Mouse (Mus musculus) midbrain, embryonic 14.5 days (tissue): Measurements from ENCODE around the gene Igf1r. TPM values are rescaled to one million over a fixed set of nuclear protein-coding genes. Genes with fewer than 3 reads are reported as not detected.

Experiments
- ATAC-seq: fragments of 200-750 bp; cut with Nextera tagmentation; 2 replicates; pipeline ENCODE4 v1.8.0; 2017; ENCODE audit warnings: moderate number of reproducible peaks, moderate library complexity; ENCODE audit not compliant: low FRiP score, low TSS enrichment
- DNase-seq: peaks from one replicate; pipeline ENCODE4 v3.0.0-alpha.2; 2015
- H3K27ac ChIP-seq: fragments of 300-500 bp; sonication (generic); replicated peaks from 2 replicates; pipeline ENCODE4 v1.5.1; 2014; ENCODE audit warnings: mild to moderate bottlenecking, low read depth, low read length, moderate library complexity
- H3K27me3 ChIP-seq: fragments of 300-500 bp; sonication (generic); 2 replicates; pipeline ENCODE4 v1.6.1; 2014; ENCODE audit warnings: low read length, control low read depth, mixed read lengths; ENCODE audit not compliant: control insufficient read depth, insufficient read depth
- H3K36me3 ChIP-seq: fragments of 300-500 bp; sonication (generic); 2 replicates; pipeline ENCODE4 v1.6.1; 2014; ENCODE audit warnings: low read length, control low read depth; ENCODE audit not compliant: control insufficient read depth, insufficient read depth
- H3K4me1 ChIP-seq: fragments of 300-500 bp; sonication (generic); 2 replicates; pipeline ENCODE4 v1.6.1; 2014; ENCODE audit warnings: mild to moderate bottlenecking, antibody characterized with exemption, low read length, control low read depth; ENCODE audit not compliant: control insufficient read depth, insufficient read depth
- H3K4me2 ChIP-seq: fragments of 300-500 bp; sonication (generic); 2 replicates; pipeline ENCODE4 v1.6.1; 2014; ENCODE audit warnings: mild to moderate bottlenecking, low read length, moderate library complexity
- H3K4me3 ChIP-seq: fragments of 300-500 bp; sonication (generic); replicated peaks from 2 replicates; pipeline ENCODE4 v1.5.1; 2014; ENCODE audit warnings: low read depth, low read length
- H3K9ac ChIP-seq: fragments of 300-500 bp; sonication (generic); replicated peaks from 2 replicates; pipeline ENCODE4 v1.6.1; 2014; ENCODE audit warnings: mild to moderate bottlenecking, low read length, moderate library complexity
- H3K9me3 ChIP-seq: fragments of 300-500 bp; sonication (generic); 2 replicates; pipeline ENCODE4 v1.6.1; 2016; ENCODE audit warnings: low read length, control low read depth, mixed read lengths; ENCODE audit not compliant: control insufficient read depth
- WGBS: fragments of 180-500 bp; shearing (Covaris S2); extraction: QIAGEN DNeasy Blood & Tissue Kit; methylation state at CpG from one replicate; pipeline ENCODE4 v1.1.7; 2014; 5-methylcytosine and 5-hydroxymethylcytosine counted together
- polyA plus RNA-seq: library from polyadenylated mRNA; unstranded; fragments of >200 nt; fragmentation: Nextera tagmentation; extraction: Ambion mirVana; gene quantifications from 2 replicates; pipeline ENCODE4 v1.2.1, GENCODE M21; 2014

The Igf1r gene
- polyA plus RNA-seq, 1 experiment from 2014 or later: 25.8 TPM

- H3K4me2 ChIP-seq: no peak overlapping the region
- H3K9ac ChIP-seq: no peak overlapping the region
- DNase-seq (no peak), ATAC-seq (no peak)
- 0 out of 2 replicates have a peak, but pooled peaks cover 4% of the 10 kb centered on the region for H3K4me1 ChIP-seq
- H3K27ac ChIP-seq: no peak overlapping the region
- no peaks in the 10 kb centered on the region for H3K36me3 ChIP-seq
- 94% methylated on average over 3 of the region's 3 CpGs for WGBS
- no peaks in the 10 kb centered on the region for H3K27me3 ChIP-seq
- no peak overlapping the region for H3K4me3 ChIP-seq
- H3K9me3 ChIP-seq: no peaks in the 10 kb centered on the region
These were observed 11.1 kb downstream of the Igf1r start for GRCm38 (mm10) chr7:67963691-67964090.

- DNase-seq (no peak), ATAC-seq (no peak)
- no peak overlapping the region for H3K4me2 ChIP-seq
- H3K36me3 ChIP-seq: no peaks in the 10 kb centered on the region
- WGBS: 88% methylated on average over 12 of the region's 12 CpGs
- no peak overlapping the region for H3K27ac ChIP-seq
- H3K4me3 ChIP-seq: no peak overlapping the region
- peaks cover 22% of the 10 kb centered on the region for H3K4me1 ChIP-seq
- H3K9ac ChIP-seq: no peak overlapping the region
- no peaks in the 10 kb centered on the region for H3K27me3 ChIP-seq
- H3K9me3 ChIP-seq: no peaks in the 10 kb centered on the region
These were observed 15.8 kb downstream of the Igf1r start for GRCm38 (mm10) chr7:67968394-67968793.

GRCm38 (mm10) chr7:67969076-67969475, 16.4 kb downstream of the Igf1r start:
- H3K27me3 ChIP-seq: no peaks in the 10 kb centered on the region
- H3K4me2 ChIP-seq: no peak overlapping the region
- ATAC-seq (no peak), DNase-seq (no peak)
- H3K4me1 ChIP-seq: peaks cover 27% of the 10 kb centered on the region
- H3K9me3 ChIP-seq: no peaks in the 10 kb centered on the region
- H3K27ac ChIP-seq: no peak overlapping the region
- no peak overlapping the region for H3K4me3 ChIP-seq
- no peak overlapping the region for H3K9ac ChIP-seq
- no peaks in the 10 kb centered on the region for H3K36me3 ChIP-seq
- WGBS: 68% methylated on average over 9 of the region's 9 CpGs

- 28% methylated on average over 15 of the region's 15 CpGs for WGBS
- H3K9me3 ChIP-seq: no peaks in the 10 kb centered on the region
- DNase-seq (peak; percentile 35), ATAC-seq (no peak)
- no peaks in the 10 kb centered on the region for H3K36me3 ChIP-seq
- H3K4me2 ChIP-seq: 0 out of 2 replicates have a peak overlapping the region, but pooled peaks have one; percentile 12
- no peak overlapping the region for H3K4me3 ChIP-seq
- H3K4me1 ChIP-seq: peaks cover 35% of the 10 kb centered on the region
- no peak overlapping the region; the same call in 1 of the 2 replicates for H3K9ac ChIP-seq
- 0 out of 2 replicates have a peak overlapping the region, but pooled peaks have one; percentile 10 for H3K27ac ChIP-seq
- H3K27me3 ChIP-seq: no peaks in the 10 kb centered on the region
These were observed 20.8 kb downstream of the Igf1r start for GRCm38 (mm10) chr7:67973180-67974014.

- no peak overlapping the region for H3K4me3 ChIP-seq
- ATAC-seq (no peak), DNase-seq (no peak)
- H3K36me3 ChIP-seq: no peaks in the 10 kb centered on the region
- peaks cover 22% of the 10 kb centered on the region for H3K4me1 ChIP-seq
- H3K27ac ChIP-seq: no peak overlapping the region
- no peak overlapping the region for H3K4me2 ChIP-seq
- WGBS: 76% methylated on average over 3 of the region's 3 CpGs
- no peaks in the 10 kb centered on the region for H3K9me3 ChIP-seq
- H3K9ac ChIP-seq: no peak overlapping the region
- H3K27me3 ChIP-seq: no peaks in the 10 kb centered on the region
These were observed 29.3 kb downstream of the Igf1r start for GRCm38 (mm10) chr7:67981956-67982355.

GRCm38 (mm10) chr7:67982809-67983208, 30.2 kb downstream of the Igf1r start:
- 78% methylated on average over 8 of the region's 8 CpGs for WGBS
- Histone ChIP-seq H3K4me1 (peaks cover 22% of the 10 kb centered on the region), H3K9me3 (no peaks in the 10 kb centered on the region), H3K36me3 (no peaks in the 10 kb centered on the region), H3K4me3 (no peak overlapping the region), H3K4me2 (no peak overlapping the region), H3K27ac (0 out of 2 replicates have a peak overlapping the region, but pooled peaks have one; percentile 8), H3K27me3 (no peaks in the 10 kb centered on the region), H3K9ac (no peak overlapping the region)
- ATAC-seq: no peak
- DNase-seq: no peak

- Histone ChIP-seq H3K9ac (no peak overlapping the region), H3K27ac (no peak overlapping the region), H3K27me3 (no peaks in the 10 kb centered on the region), H3K9me3 (no peaks in the 10 kb centered on the region), H3K4me3 (no peak overlapping the region), H3K4me2 (no peak overlapping the region), H3K36me3 (no peaks in the 10 kb centered on the region), H3K4me1 (peaks cover 22% of the 10 kb centered on the region)
- DNase-seq (no peak), ATAC-seq (no peak)
- 92% methylated on average over 7 of the region's 7 CpGs for WGBS
These were observed 30.8 kb downstream of the Igf1r start for GRCm38 (mm10) chr7:67983451-67983850.

GRCm38 (mm10) chr7:67985003-67985416, 32.4 kb downstream of the Igf1r start:
- no peaks in the 10 kb centered on the region for H3K36me3 ChIP-seq
- no peak for ATAC-seq
- whole genome bisulfite sequencing: 83% methylated on average over 5 of the region's 5 CpGs
- peaks cover 16% of the 10 kb centered on the region for H3K4me1 ChIP-seq
- H3K27me3 ChIP-seq: no peaks in the 10 kb centered on the region
- H3K9ac ChIP-seq: no peak overlapping the region
- H3K9me3 ChIP-seq: no peaks in the 10 kb centered on the region
- H3K4me2 ChIP-seq: no peak overlapping the region
- no peak overlapping the region for H3K27ac ChIP-seq
- H3K4me3 ChIP-seq: no peak overlapping the region
- no peak for DNase-seq

- 79% methylated on average over 5 of the region's 5 CpGs for WGBS
- Histone ChIP-seq H3K4me2 (no peak overlapping the region), H3K27ac (no peak overlapping the region), H3K36me3 (no peaks in the 10 kb centered on the region), H3K27me3 (no peaks in the 10 kb centered on the region), H3K9ac (no peak overlapping the region), H3K9me3 (no peaks in the 10 kb centered on the region), H3K4me3 (no peak overlapping the region), H3K4me1 (peaks cover 16% of the 10 kb centered on the region)
- ATAC-seq (no peak), DNase-seq (no peak)
These were observed 32.9 kb downstream of the Igf1r start for GRCm38 (mm10) chr7:67985511-67985910.
